Mouse (Mus musculus): Measurements from ENCODE around the gene Tstd1. TPM values are rescaled to one million over a fixed set of nuclear protein-coding genes. Genes with fewer than 3 reads are reported as not detected.

The Tstd1 gene
- total and polyA plus RNA-seq, 3 experiments = 1.3 to 3.1 (median 1.8) TPM

DNA sequence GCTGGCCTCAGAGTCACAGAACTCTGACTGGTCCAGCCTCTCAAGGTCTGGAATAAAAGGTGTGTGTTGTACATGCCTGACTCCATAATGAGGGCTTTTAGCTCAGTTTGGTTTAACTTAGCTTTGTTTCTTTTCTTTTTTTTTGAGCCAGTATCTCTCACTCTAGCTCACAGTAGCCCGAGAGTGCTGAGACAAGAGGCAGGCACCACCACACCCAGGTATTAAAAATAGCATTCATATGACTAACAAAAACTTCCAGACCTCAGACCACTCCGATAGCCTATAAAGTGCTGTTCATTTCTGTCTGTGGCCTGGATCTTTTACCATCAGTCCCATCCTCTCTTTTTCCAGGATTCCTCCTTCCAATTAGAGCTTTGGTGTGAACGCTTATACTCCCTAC, 51.0 kb downstream of the Tstd1 start:
- Histone ChIP-seq H3K79me2 (replicated peaks; ENCODE audit: control insufficient read depth, insufficient read depth, low read length) (no peaks in the 10 kb centered on the region), H3K9ac (ENCODE audit: low read depth, low read length) (no peak overlapping the region), H3K4me1 (ENCODE audit: control insufficient read depth, insufficient read depth, low read length) (peaks cover 2% of the 10 kb centered on the region), H3K27ac (no peak overlapping the region), H3K36me3 (ENCODE audit: control insufficient read depth, insufficient read depth, low read length) (0 out of 2 replicates have a peak, but pooled peaks cover 2% of the 10 kb centered on the region), H3K27me3 (ENCODE audit: control insufficient read depth, insufficient read depth, low read length) (no peaks in the 10 kb centered on the region), H3K4me3 (no peak overlapping the region)
- TF ChIP-seq EP300 (IDR thresholded peaks at IDR 0.05; ENCODE audit: insufficient read depth, low read depth, low read length) (no peak), POLR2A (IDR thresholded peaks at IDR 0.05; ENCODE audit: insufficient read depth, low read depth, low read length) (no peak), CTCF (IDR thresholded peaks at IDR 0.05) (no peak)
- no peak for DNase-seq
- 39% methylated on average over 3 of the region's 3 CpGs for WGBS
- intact Hi-C loops (cut with DNase I) = loop anchor here (2.0 to 10.0 kb wide), 3 partner anchors 32 to 355 kb away; partner anchors contain the start of genes Cfap126 and F11r

Other genes with a start within 250 kb of the Tstd1 start
- 100 to 1,000 TPM; 255 to 283 TPM for gene Pcp4l1, start 222.6 kb upstream of the Tstd1 start, total RNA-seq (2021)
- 165 and 190 TPM in 2 replicates for gene Pcp4l1, start 222.6 kb upstream of the Tstd1 start, polyA plus RNA-seq (2012; rRNA removed)
- gene Nr1i3, start 204.9 kb upstream of the Tstd1 start, total RNA-seq (2021) = not detected
- 0.12 TPM in 1 of 2 replicates, not detected in the other for gene Nr1i3, start 204.9 kb upstream of the Tstd1 start, polyA plus RNA-seq (2012; rRNA removed)
- 10 to 100 TPM; 79.8 to 81.6 TPM for gene Tomm40l, start 196.4 kb upstream of the Tstd1 start, total RNA-seq (2021)
- gene Tomm40l, start 196.4 kb upstream of the Tstd1 start, polyA plus RNA-seq (2012; rRNA removed) = 63.9 and 83.2 TPM in 2 replicates
- gene Apoa2, start 193.8 kb upstream of the Tstd1 start, total RNA-seq (2021) = 1 to 10 TPM; 2.1 to 2.2 TPM
- 3.9 and 15.3 TPM in 2 replicates for gene Apoa2, start 193.8 kb upstream of the Tstd1 start, polyA plus RNA-seq (2012; rRNA removed)
- gene Fcer1g, start 184.5 kb upstream of the Tstd1 start, total RNA-seq (2021) = 10 to 100 TPM; 12.4 to 15.3 TPM
- 32.7 and 50.8 TPM in 2 replicates for gene Fcer1g, start 184.5 kb upstream of the Tstd1 start, polyA plus RNA-seq (2012; rRNA removed)
- 1 to 10 TPM in 1 of 2 experiments, under 1 TPM in 1; 0.29 to 1.5 TPM for gene Adamts4, start 168.5 kb upstream of the Tstd1 start, total RNA-seq (2021)
- gene Adamts4, start 168.5 kb upstream of the Tstd1 start, polyA plus RNA-seq (2012; rRNA removed) = 0.92 and 0.94 TPM in 2 replicates
- gene Ndufs2, start 167.5 kb upstream of the Tstd1 start, total RNA-seq (2021) = 1,000 to 10,000 TPM; 1,369 to 1,610 TPM
- 997 and 1,250 TPM in 2 replicates for gene Ndufs2, start 167.5 kb upstream of the Tstd1 start, polyA plus RNA-seq (2012; rRNA removed)
- 10 to 100 TPM; 16.4 to 17.4 TPM for gene B4galt3, start 148.5 kb upstream of the Tstd1 start, total RNA-seq (2021)
- 41.9 and 45.7 TPM in 2 replicates for gene B4galt3, start 148.5 kb upstream of the Tstd1 start, polyA plus RNA-seq (2012; rRNA removed)
- 10 to 100 TPM in 1 of 2 experiments, 1 to 10 TPM in 1; 9.7 to 12.0 TPM for gene Ppox, start 137.7 kb upstream of the Tstd1 start, total RNA-seq (2021)
- 31.4 and 33.1 TPM in 2 replicates for gene Ppox, start 137.7 kb upstream of the Tstd1 start, polyA plus RNA-seq (2012; rRNA removed)
- gene Usp21, start 130.9 kb upstream of the Tstd1 start, total RNA-seq (2021) = 10 to 100 TPM; 19.9 to 20.1 TPM
- gene Usp21, start 130.9 kb upstream of the Tstd1 start, polyA plus RNA-seq (2012; rRNA removed) = 31.7 and 37.9 TPM in 2 replicates
- gene Ufc1, start 123.8 kb upstream of the Tstd1 start, total RNA-seq (2021) = 10 to 100 TPM; 80.5 to 93.5 TPM
- 29.7 and 37.7 TPM in 2 replicates for gene Ufc1, start 123.8 kb upstream of the Tstd1 start, polyA plus RNA-seq (2012; rRNA removed)
- 10 to 100 TPM; 20.8 to 22.9 TPM for gene Dedd, start 89.7 kb upstream of the Tstd1 start, total RNA-seq (2021)
- gene Dedd, start 89.7 kb upstream of the Tstd1 start, polyA plus RNA-seq (2012; rRNA removed) = 28.8 and 33.0 TPM in 2 replicates
- gene Nit1, start 73.2 kb upstream of the Tstd1 start, total RNA-seq (2021) = 10 to 100 TPM; 25.9 to 32.7 TPM
- 40.1 and 41.3 TPM in 2 replicates for gene Nit1, start 73.2 kb upstream of the Tstd1 start, polyA plus RNA-seq (2012; rRNA removed)
- gene Pfdn2, start 73.2 kb upstream of the Tstd1 start, total RNA-seq (2021) = 10 to 100 TPM; 68.3 to 97.4 TPM
- 25.4 and 29.8 TPM in 2 replicates for gene Pfdn2, start 73.2 kb upstream of the Tstd1 start, polyA plus RNA-seq (2012; rRNA removed)
- gene Klhdc9, start 58.1 kb upstream of the Tstd1 start, total RNA-seq (2021) = under 1 TPM in 1 of 2 experiments, not detected in 1; 0.16 TPM
- 0.20 and 0.25 TPM in 2 replicates for gene Klhdc9, start 58.1 kb upstream of the Tstd1 start, polyA plus RNA-seq (2012; rRNA removed)
- under 1 TPM; 0.13 to 0.23 TPM for gene Nectin4, start 48.8 kb upstream of the Tstd1 start, total RNA-seq (2021)
- gene Nectin4, start 48.8 kb upstream of the Tstd1 start, polyA plus RNA-seq (2012; rRNA removed) = 0.21 and 0.29 TPM in 2 replicates
- 1 to 10 TPM; 2.3 to 2.4 TPM for gene Arhgap30, start 29.9 kb upstream of the Tstd1 start, total RNA-seq (2021)
- 2.6 and 3.2 TPM in 2 replicates for gene Arhgap30, start 29.9 kb upstream of the Tstd1 start, polyA plus RNA-seq (2012; rRNA removed)
- gene Usf1, start 7.6 kb upstream of the Tstd1 start, total RNA-seq (2021) = 10 to 100 TPM; 38.4 to 46.6 TPM
- 47.8 and 64.2 TPM in 2 replicates for gene Usf1, start 7.6 kb upstream of the Tstd1 start, polyA plus RNA-seq (2012; rRNA removed)
- gene F11r, start 18.7 kb downstream of the Tstd1 start, total RNA-seq (2021) = 10 to 100 TPM; 32.9 to 36.1 TPM
- 47.5 and 58.3 TPM in 2 replicates for gene F11r, start 18.7 kb downstream of the Tstd1 start, polyA plus RNA-seq (2012; rRNA removed)
- 1 to 10 TPM; 1.6 to 2.2 TPM for gene Alyref2, start 84.6 kb downstream of the Tstd1 start, total RNA-seq (2021)
- 2.5 TPM in 2 replicates for gene Alyref2, start 84.6 kb downstream of the Tstd1 start, polyA plus RNA-seq (2012; rRNA removed)
- gene Itln1, start 116.4 kb downstream of the Tstd1 start, total RNA-seq (2021) = not detected
- gene Itln1, start 116.4 kb downstream of the Tstd1 start, polyA plus RNA-seq (2012; rRNA removed) = 0.16 TPM in 1 of 2 replicates, not detected in the other
- under 1 TPM; 0.21 to 0.36 TPM for gene Cd244a, start 140.3 kb downstream of the Tstd1 start, total RNA-seq (2021)
- gene Cd244a, start 140.3 kb downstream of the Tstd1 start, polyA plus RNA-seq (2012; rRNA removed) = 0.29 and 0.88 TPM in 2 replicates
- under 1 TPM; 0.36 to 0.60 TPM for gene Ly9, start 188.5 kb downstream of the Tstd1 start, total RNA-seq (2021)
- gene Ly9, start 188.5 kb downstream of the Tstd1 start, polyA plus RNA-seq (2012; rRNA removed) = 0.35 and 0.74 TPM in 2 replicates
- gene Slamf7, start 234.2 kb downstream of the Tstd1 start, total RNA-seq (2021) = under 1 TPM; 0.16 to 0.21 TPM
- 0.20 and 0.35 TPM in 2 replicates for gene Slamf7, start 234.2 kb downstream of the Tstd1 start, polyA plus RNA-seq (2012; rRNA removed)